Mouse (Mus musculus): ENCODE measurements around the gene Jak1. TPM values are rescaled to one million over a fixed set of nuclear protein-coding genes. Genes with fewer than 3 reads are reported as not detected.

Jak1 gene
- total RNA-seq, 2 experiments from 2014 or later, result 100 to 109 TPM

DNA sequence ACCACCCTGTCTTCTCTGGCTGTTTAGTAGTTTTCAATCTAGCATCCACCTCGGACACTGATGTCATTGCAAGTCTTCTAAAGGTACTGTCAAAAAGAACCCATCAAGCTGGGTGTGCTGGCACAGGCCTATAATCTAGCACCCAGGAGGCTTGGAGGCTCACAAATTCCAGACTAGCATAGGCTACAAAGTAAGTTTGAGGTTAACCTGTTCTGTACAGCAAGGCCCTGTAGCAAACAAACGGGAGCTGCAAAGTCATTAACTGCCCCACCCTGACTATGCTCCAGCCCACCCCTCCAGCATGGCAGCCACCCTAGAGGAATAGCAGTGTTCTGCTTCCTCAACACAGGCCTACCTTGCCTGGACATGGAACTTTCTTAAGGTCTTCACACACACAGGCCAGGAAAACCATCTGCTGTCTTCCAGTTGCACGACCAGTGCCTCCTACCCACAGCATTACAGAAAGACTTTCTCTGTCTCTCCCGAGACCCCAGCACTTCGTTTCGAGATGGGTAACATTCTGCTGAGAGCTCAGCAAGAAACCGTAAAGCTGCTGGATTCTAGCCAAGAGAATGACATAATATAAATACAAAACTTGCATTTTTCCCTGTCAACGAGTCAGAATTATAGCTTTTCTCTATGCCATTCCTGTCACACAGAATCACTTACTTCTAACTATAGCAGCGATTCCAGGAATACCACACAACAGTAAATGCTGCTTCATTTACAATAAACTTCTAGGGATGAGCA, 67.5 kb downstream of the Jak1 start:
- no peak for DNase-seq
- intact Hi-C loops (cut with DNase I), result loop anchor here (5.0 kb wide), 1 partner anchor 125 kb away; no protein-coding TSS in a partner anchor

DNA sequence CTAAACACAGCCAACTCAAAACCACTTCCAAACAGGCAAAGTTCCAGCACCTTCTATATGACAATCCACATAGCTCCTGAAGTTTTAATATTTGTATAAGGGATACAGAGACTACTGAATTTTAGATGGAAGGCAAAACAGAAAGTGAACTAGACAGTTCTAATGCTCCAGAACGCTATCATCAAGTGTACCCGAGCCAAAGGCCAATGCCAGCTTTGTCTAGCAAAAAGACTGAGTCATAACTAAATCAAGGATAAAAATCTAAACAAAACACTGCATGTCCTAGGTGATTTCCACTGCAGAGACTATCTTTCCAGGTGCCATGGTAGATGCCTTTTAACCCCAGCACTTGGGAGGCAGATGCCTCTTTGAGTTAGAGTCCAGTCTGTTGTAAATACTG, 68.7 kb downstream of the Jak1 start:
- no peak for DNase-seq
- intact Hi-C loops (cut with DNase I), result loop anchor here (5.0 kb wide), 1 partner anchor 126 kb away; no protein-coding TSS in a partner anchor

DNA sequence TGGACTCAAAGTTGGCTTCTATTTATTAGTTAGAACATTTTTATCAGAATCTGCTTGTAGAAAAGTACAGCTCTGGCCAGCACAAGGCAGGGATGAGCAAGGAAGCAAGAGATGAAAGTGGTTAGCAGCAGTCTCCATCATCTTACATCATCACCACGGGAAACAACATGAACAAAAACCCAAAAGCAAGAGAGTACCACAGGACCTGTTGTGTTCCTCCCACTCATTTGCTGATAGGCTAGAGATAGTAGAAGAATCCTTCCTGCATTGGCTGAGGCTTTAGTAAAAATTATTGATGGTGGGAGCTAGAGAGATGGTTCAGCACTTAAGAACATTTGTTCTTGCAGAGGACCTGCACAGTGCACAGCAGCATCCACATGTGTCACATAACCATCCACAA, 70.9 kb downstream of the Jak1 start:
- intact Hi-C loops (cut with DNase I), result no loop called here
- no peak for DNase-seq

DNA sequence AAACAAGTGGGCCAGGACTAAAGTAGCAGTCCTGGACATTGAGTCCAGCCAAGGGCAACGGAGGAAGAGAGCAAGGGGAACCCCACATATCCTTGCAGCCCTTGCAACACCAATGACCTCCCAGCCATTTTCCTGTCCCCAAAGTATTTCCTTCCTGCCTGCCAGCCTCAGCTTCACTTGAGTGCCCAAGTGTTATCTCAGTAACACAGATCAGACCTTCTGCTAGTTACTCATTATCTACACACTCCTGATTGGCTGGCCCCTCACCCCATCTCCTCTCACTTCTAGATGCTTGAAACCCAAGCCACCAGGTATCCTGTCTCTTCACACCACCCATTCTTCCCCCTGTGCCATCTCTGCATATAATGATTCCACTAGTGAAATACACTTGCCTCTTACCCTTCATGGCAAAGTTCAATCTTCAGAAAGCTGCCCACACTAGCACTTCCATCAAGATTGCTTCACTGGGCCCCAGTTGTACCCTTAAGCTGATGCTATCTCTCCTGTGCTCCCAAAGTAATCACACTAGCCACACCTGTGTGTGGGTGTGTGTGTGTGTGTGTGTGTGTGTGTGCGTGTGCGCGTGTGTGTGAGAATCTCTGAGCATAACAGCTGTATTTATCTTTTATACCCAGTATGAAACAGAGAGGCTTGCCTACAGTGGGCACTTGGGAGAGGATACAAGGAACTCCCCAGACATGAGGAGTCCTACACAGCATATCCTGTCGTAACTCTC, 72.7 kb downstream of the Jak1 start:
- no peak for DNase-seq

GRCm38 (mm10) chr4:101187381-101187780, 77.7 kb downstream of the Jak1 start:
- intact Hi-C loops (cut with DNase I), result no loop called here
- no peak for DNase-seq

More for the DNA sequence above, 72.7 kb downstream of the Jak1 start:
- intact Hi-C loops (cut with DNase I), result no loop called here

- no peak for DNase-seq
- intact Hi-C loops (cut with DNase I), result no loop called here
Measured at GRCm38 (mm10) chr4:101186591-101186990, 78.5 kb downstream of the Jak1 start.

GRCm38 (mm10) chr4:101185216-101185615, 79.9 kb downstream of the Jak1 start:
- DNase-seq, result no peak
- intact Hi-C loops (cut with DNase I), result no loop called here

GRCm38 (mm10) chr4:101182603-101183011, 82.5 kb downstream of the Jak1 start:
- no peak for DNase-seq
- intact Hi-C loops (cut with DNase I), result no loop called here

DNA sequence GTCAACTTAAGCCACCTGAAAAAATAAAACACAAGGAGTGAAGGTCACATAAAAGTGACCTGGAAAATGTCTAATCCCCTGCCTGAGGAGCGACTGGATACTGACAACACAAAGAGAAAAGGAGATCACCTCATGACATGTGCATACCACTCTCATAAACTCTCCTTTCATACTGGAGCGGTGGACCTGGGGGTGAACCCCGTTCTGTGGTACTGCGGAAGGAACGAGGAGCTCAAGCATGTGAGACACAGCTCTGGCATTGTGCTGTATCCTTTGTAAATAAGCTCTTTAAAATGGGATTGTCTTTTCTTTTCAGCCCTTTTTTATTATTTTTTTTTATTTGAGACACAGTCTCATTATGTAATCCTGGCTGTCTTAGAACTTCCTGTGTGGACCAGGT, 84.4 kb downstream of the Jak1 start:
- DNase-seq, result no peak
- intact Hi-C loops (cut with DNase I), result no loop called here

DNA sequence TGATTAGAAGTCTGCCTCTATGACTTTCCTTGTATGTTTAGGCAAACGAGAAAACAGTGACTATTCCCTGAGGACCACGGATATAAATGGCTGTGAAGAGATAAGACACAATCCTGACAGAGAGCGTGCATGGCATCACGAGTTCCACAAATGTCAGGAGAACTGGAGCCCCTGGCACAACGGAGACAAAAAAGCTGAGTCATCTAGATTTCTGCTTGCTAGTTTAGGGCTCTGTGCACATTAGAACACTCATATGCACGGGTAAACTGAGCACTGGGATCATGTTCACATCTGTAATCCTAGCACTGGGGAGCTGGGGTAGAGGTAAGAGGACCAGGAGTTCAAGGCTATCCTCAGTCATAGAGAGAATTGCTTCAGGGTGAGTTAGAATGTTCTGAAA, 85.2 kb downstream of the Jak1 start:
- no peak for DNase-seq
- intact Hi-C loops (cut with DNase I), result no loop called here

- intact Hi-C loops (cut with DNase I), result no loop called here
- DNase-seq, result no peak
Measured at GRCm38 (mm10) chr4:101179076-101179475, 86.0 kb downstream of the Jak1 start.

DNA sequence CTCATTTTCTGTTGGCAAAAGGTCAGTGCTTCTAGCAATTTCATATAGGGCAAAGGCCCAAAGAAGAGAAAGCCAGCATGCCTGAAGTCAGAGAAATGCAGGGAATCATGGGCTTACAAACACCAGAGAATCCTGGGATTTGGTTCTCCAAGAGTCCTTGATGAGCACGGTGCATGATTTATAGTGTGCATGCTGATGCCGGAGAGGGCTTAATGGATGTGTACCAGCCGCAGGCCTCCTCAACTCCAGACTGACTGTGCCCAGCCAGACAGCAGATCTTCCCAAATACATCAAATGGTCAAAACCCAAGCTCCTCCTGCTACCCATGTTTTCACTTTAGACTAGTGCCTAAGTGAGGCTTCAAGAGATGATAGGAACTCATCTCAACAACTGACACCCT, 87.3 kb downstream of the Jak1 start:
- no peak for DNase-seq
- intact Hi-C loops (cut with DNase I), result no loop called here

- no peak for DNase-seq
- intact Hi-C loops (cut with DNase I), result no loop called here
Measured at GRCm38 (mm10) chr4:101176123-101176522, 89.0 kb downstream of the Jak1 start.

GRCm38 (mm10) chr4:101174916-101175625, 90.0 kb downstream of the Jak1 start:
- intact Hi-C loops (cut with DNase I), result loop anchor here (5.0 kb wide), 1 partner anchor 87 kb away; no protein-coding TSS in a partner anchor
- DNase-seq, result no peak

DNA sequence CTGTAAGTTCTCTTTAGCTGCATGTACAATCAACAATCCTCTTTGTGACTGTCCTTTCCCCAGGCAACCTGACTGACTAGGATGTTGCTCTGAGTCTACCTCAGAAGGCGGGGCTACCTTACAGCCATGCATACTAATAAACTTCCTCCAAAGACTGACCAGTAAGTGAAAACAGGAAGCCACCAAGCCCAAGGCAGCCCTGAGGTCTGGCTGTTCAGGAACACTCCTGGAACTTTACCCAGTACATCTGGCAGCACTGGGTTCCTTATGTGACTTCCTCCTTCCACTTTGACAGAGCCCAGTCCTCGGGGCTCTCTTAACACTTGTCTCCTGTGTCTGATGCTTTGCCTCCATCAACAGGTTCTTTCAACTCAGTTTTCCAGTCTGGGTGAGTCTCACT, 92.3 kb downstream of the Jak1 start:
- DNase-seq, result no peak
- intact Hi-C loops (cut with DNase I), result loop anchor here (5.0 kb wide), 1 partner anchor 90 kb away; no protein-coding TSS in a partner anchor

DNA sequence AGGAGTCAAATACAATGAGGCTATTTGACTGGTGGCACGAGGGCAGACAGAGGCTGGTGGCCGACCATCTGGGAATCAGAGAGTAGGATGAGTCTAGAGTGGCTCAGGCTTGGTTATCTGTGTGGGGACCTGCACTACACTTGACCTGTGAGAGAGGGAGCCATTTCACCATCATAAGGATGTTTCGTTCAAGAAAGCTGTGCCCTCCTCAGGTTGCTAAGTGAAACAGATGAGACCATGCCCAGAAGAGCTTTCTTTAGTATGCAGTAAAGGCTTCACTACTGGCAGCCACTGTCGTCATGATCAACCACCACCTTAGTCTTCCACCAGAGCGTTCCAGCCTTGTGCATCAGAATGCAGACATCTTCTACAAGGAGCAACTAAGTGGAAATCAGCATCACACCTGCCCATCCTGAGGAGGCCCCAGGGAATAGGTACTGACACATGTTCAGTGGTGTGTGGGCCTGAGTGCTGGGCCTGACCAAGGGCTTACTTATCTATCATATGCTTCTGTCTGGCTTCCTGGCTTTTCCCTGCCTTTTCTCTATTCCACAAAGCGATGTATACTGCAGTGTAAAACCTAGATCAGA, 96.8 kb downstream of the Jak1 start:
- no peak for DNase-seq

DNA sequence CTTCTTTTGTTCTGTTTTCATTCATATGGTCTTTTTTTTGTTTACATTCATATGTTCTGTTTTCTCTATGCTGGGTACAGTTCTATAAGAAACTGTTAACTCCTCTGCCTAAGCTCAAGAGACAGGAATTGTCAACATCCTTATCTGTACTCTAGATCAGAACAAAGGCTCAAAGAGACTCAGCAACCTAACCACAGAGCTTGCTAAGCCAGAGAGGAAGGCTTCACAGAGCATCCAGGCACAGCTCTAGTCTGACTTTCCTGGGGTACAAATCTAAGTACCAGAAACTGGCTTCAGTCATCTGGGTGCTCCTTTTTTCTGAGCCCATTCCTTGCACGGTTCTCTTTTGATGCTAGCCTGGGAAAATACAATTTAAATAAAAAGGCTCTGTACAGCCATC, 97.3 kb downstream of the Jak1 start:
- no peak for DNase-seq
- intact Hi-C loops (cut with DNase I), result loop anchor here (5.0 to 10.0 kb wide), 4 partner anchors 155 to 287 kb away; no protein-coding TSS in a partner anchor

More for the DNA sequence above, 96.8 kb downstream of the Jak1 start:
- intact Hi-C loops (cut with DNase I), result loop anchor here (5.0 to 10.0 kb wide), 4 partner anchors 154 to 287 kb away; no protein-coding TSS in a partner anchor

DNA sequence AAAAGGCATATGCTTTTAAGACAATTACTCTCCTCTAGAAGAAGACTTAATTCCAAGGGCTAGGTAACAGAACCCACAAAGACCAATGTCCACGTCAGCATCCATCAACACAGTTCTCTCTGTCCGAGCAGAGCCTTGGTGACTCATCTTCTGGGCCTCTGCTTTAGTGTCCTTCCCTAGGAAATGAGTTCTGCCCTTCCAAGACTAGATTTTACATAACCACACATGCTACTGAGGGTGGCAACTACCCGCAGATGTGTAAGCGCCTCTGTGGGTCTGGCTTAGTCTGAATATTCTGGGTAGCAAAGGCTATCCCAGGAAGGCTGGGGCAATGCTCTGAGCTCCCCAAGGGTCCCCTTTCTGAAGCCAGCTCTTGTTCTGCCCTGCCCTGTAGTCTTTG, 99.3 kb downstream of the Jak1 start:
- intact Hi-C loops (cut with DNase I), result loop anchor here (5.0 to 10.0 kb wide), 4 partner anchors 157 to 289 kb away; no protein-coding TSS in a partner anchor
- no peak for DNase-seq

GRCm38 (mm10) chr4:101164673-101165072, 100.4 kb downstream of the Jak1 start:
- intact Hi-C loops (cut with DNase I), result loop anchor here (5.0 to 10.0 kb wide), 4 partner anchors 158 to 290 kb away; no protein-coding TSS in a partner anchor
- DNase-seq, result no peak

DNA sequence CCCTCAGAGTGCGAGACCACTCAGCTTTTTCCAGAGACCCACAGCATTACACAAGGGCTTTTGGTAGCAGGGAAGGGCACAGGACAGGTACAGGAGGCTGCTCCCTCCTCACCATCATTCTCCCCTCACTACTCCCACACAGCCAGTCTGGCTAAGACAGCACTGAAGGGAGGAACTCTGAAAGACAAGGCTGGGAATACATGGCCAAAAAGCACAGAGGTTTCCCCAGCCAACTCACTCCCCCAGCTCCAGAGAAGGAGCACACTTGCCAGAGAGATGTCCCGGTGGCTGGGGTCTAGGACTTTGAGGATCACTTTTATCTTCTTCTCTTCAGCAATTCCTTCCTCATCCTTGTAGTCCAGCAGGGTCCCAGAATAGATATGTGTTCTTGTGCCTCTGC, 100.9 kb downstream of the Jak1 start:
- no peak for DNase-seq
- intact Hi-C loops (cut with DNase I), result loop anchor here (10.0 kb wide), 1 partner anchor 291 kb away; no protein-coding TSS in a partner anchor
